Mouse (Mus musculus) stomach, postnatal 0 days (tissue): ENCODE measurements at regions not wholly inside any gene's neighbourhood (a gene's known extent, or its start where the extent isn't known, plus 50 kb on each side); places are given as distances from the start of the nearest gene placed in this dataset.
A peak's percentile ranks its signal among the peaks of the same experiment; 100 is the strongest.
"Not testable (repeated sequence)": the region's sequence is repeated elsewhere in the genome, so short reads cannot be mapped to it uniquely, and the experiment has no call there.

ENCODE experiments used
- ATAC-seq: fragments of 200-750 bp; cut with Nextera tagmentation; 2 replicates; pipeline ENCODE4 v1.8.0; 2017; ENCODE audit not compliant: low FRiP score, low TSS enrichment
- DNase-seq: peaks from one replicate; pipeline ENCODE4 v3.0.0-alpha.2; 2016; ENCODE audit warnings: low spot score
- H3K27ac ChIP-seq: fragments of 300-500 bp; sonication (generic); replicated peaks from 2 replicates; pipeline ENCODE4 v1.5.1; 2014; ENCODE audit warnings: mild to moderate bottlenecking, control low read depth
- H3K27me3 ChIP-seq: fragments of 300-500 bp; sonication (generic); 2 replicates; pipeline ENCODE4 v1.6.1; 2014; ENCODE audit warnings: low read length; ENCODE audit not compliant: control insufficient read depth, insufficient read depth
- H3K36me3 ChIP-seq: fragments of 300-500 bp; sonication (generic); 2 replicates; pipeline ENCODE4 v1.6.1; 2014; ENCODE audit warnings: low read length, mixed read lengths; ENCODE audit not compliant: control insufficient read depth, insufficient read depth
- H3K4me1 ChIP-seq: fragments of 300-500 bp; sonication (generic); replicated peaks from 2 replicates; pipeline ENCODE4 v1.6.1; 2014; ENCODE audit warnings: antibody characterized with exemption; ENCODE audit not compliant: control insufficient read depth, insufficient read depth
- H3K4me2 ChIP-seq: fragments of 300-500 bp; sonication (generic); replicated peaks from 2 replicates; pipeline ENCODE4 v1.6.1; 2014; ENCODE audit warnings: low read depth, mild to moderate bottlenecking, control low read depth, moderate library complexity
- H3K4me3 ChIP-seq: fragments of 300-500 bp; sonication (generic); 2 replicates; pipeline ENCODE4 v1.5.1; 2014; ENCODE audit warnings: low read depth, low read length, control low read depth
- H3K9ac ChIP-seq: fragments of 300-500 bp; sonication (generic); 2 replicates; pipeline ENCODE4 v1.6.1; 2014; ENCODE audit warnings: mild to moderate bottlenecking, low read length, control low read depth, mixed read lengths
- H3K9me3 ChIP-seq: fragments of 300-500 bp; sonication (generic); 2 replicates; pipeline ENCODE4 v1.6.1; 2016; ENCODE audit warnings: low read length; ENCODE audit not compliant: control insufficient read depth
- CTCF ChIP-seq: IDR thresholded peaks from 2 replicates; pipeline ENCODE4 v1.5.1; 2016; ENCODE audit warnings: antibody characterized with exemption, low read depth, mild to moderate bottlenecking, moderate library complexity
- EP300 ChIP-seq: optimal IDR thresholded peaks from 2 replicates; pipeline ENCODE3; 2016; ENCODE audit warnings: antibody characterized with exemption
- WGBS: fragments of 180-500 bp; shearing (Covaris S2); extraction: QIAGEN DNeasy Blood & Tissue Kit; methylation state at CpG from one replicate; pipeline ENCODE4 v1.1.7; 2014; 5-methylcytosine and 5-hydroxymethylcytosine counted together

- Histone ChIP-seq H3K27ac (no peak overlapping the region), H3K27me3 (no peaks in the 10 kb centered on the region), H3K4me3 (no peak overlapping the region), H3K4me1 (no peaks in the 10 kb centered on the region), H3K9ac (no peak overlapping the region), H3K36me3 (no peaks in the 10 kb centered on the region), H3K9me3 (no peaks in the 10 kb centered on the region), H3K4me2 (no peak overlapping the region)
- WGBS, result 55% methylated on average over 8 of the region's 8 CpGs
- DNase-seq, result peak; percentile 11
- no peak for TF ChIP-seq EP300
- TF ChIP-seq CTCF, result no peak
- ATAC-seq, result no peak
These were observed 123.6 kb downstream of the Tnfrsf21 start for GRCm38 (mm10) chr17:43139916-43140315.

GRCm38 (mm10) chr17:43141740-43142139 lies 125.4 kb downstream of the Tnfrsf21 start:
- H3K9me3 ChIP-seq, result no peaks in the 10 kb centered on the region
- no peak overlapping the region for H3K4me3 ChIP-seq
- H3K27ac ChIP-seq, result no peak overlapping the region
- DNase-seq, result peak; percentile 7
- H3K27me3 ChIP-seq, result no peaks in the 10 kb centered on the region
- no peaks in the 10 kb centered on the region for H3K4me1 ChIP-seq
- no peaks in the 10 kb centered on the region for H3K36me3 ChIP-seq
- H3K9ac ChIP-seq, result no peak overlapping the region
- ATAC-seq, result no peak
- WGBS, result 81% methylated on average over 7 of the region's 7 CpGs
- no peak for TF ChIP-seq EP300
- no peak for TF ChIP-seq CTCF
- no peak overlapping the region for H3K4me2 ChIP-seq

GRCm38 (mm10) chr17:43145749-43146148 lies 124.4 kb upstream of the Adgrf1 start:
- H3K36me3 ChIP-seq, result no peaks in the 10 kb centered on the region
- no peaks in the 10 kb centered on the region for H3K4me1 ChIP-seq
- WGBS, result 45% methylated on average over 1 of the region's 1 CpGs
- no peak overlapping the region for H3K9ac ChIP-seq
- ATAC-seq (no peak), DNase-seq (no peak)
- TF ChIP-seq EP300, result no peak
- no peak for TF ChIP-seq CTCF
- no peak overlapping the region for H3K4me2 ChIP-seq
- H3K9me3 ChIP-seq, result no peaks in the 10 kb centered on the region
- H3K27me3 ChIP-seq, result no peaks in the 10 kb centered on the region
- no peak overlapping the region for H3K27ac ChIP-seq
- no peak overlapping the region for H3K4me3 ChIP-seq

GRCm38 (mm10) chr17:43147935-43148334 lies 122.2 kb upstream of the Adgrf1 start:
- no peak for DNase-seq

GRCm38 (mm10) chr17:43152620-43153019 lies 117.5 kb upstream of the Adgrf1 start:
- no peaks in the 10 kb centered on the region for H3K27me3 ChIP-seq
- 74% methylated on average over 3 of the region's 3 CpGs for WGBS
- H3K27ac ChIP-seq, result no peak overlapping the region
- H3K36me3 ChIP-seq, result no peaks in the 10 kb centered on the region
- H3K4me2 ChIP-seq, result no peak overlapping the region
- ATAC-seq (peak; percentile 75), DNase-seq (no peak)
- H3K4me1 ChIP-seq, result no peaks in the 10 kb centered on the region
- no peak overlapping the region for H3K9ac ChIP-seq
- H3K4me3 ChIP-seq, result no peak overlapping the region
- H3K9me3 ChIP-seq, result no peaks in the 10 kb centered on the region
- no peak for TF ChIP-seq EP300
- TF ChIP-seq CTCF, result no peak

More at GRCm38 (mm10) chr17:43147935-43148334, 122.2 kb upstream of the Adgrf1 start:
- H3K4me1 ChIP-seq, result no peaks in the 10 kb centered on the region
- 14% methylated on average over 3 of the region's 3 CpGs for WGBS
- H3K9ac ChIP-seq, result no peak overlapping the region
- no peak overlapping the region for H3K4me3 ChIP-seq
- ATAC-seq, result no peak
- H3K27me3 ChIP-seq, result no peaks in the 10 kb centered on the region
- TF ChIP-seq CTCF (no peak), EP300 (no peak)
- H3K4me2 ChIP-seq, result no peak overlapping the region
- H3K36me3 ChIP-seq, result no peaks in the 10 kb centered on the region
- no peak overlapping the region for H3K27ac ChIP-seq
- no peaks in the 10 kb centered on the region for H3K9me3 ChIP-seq

GRCm38 (mm10) chr17:43155271-43155670 lies 114.9 kb upstream of the Adgrf1 start:
- WGBS, result 91% methylated on average over 8 of the region's 8 CpGs
- not testable (repeated sequence) for H3K9ac ChIP-seq, ATAC-seq, DNase-seq, H3K4me1 ChIP-seq, H3K27me3 ChIP-seq, H3K4me2 ChIP-seq, H3K4me3 ChIP-seq, H3K27ac ChIP-seq, H3K9me3 ChIP-seq, H3K36me3 ChIP-seq
